Mouse (Mus musculus) large intestine, adult 2 months (tissue): ENCODE measurements around the gene Pde8a. TPM values are rescaled to one million over a fixed set of nuclear protein-coding genes. Genes with fewer than 3 reads are reported as not detected.

ENCODE experiments used
- DNase-seq: peaks from one replicate; pipeline ENCODE4 v3.0.0-alpha.2; 2012; ENCODE audit warnings: low read depth, low spot score
- WGBS: fragments of 180-500 bp; shearing (Covaris S2); methylation state at CpG from one replicate; pipeline ENCODE4 v1.1.7; 2018; 5-methylcytosine and 5-hydroxymethylcytosine counted together
- polyA plus RNA-seq: library from polyadenylated mRNA; depleted of rRNA; stranded (reverse); fragments of >200 nt; gene quantifications from 2 replicates; pipeline ENCODE4 v1.2.3, GENCODE M21; 2012

The Pde8a gene
- polyA plus RNA-seq, 1 experiment, result 3.3 TPM

- DNase-seq, result peak; percentile 33
- 23% methylated on average over 6 of the region's 6 CpGs for whole genome bisulfite sequencing
These were observed 4.5 kb upstream of the Pde8a start for GRCm38 (mm10) chr7:81208944-81209343.

DNA sequence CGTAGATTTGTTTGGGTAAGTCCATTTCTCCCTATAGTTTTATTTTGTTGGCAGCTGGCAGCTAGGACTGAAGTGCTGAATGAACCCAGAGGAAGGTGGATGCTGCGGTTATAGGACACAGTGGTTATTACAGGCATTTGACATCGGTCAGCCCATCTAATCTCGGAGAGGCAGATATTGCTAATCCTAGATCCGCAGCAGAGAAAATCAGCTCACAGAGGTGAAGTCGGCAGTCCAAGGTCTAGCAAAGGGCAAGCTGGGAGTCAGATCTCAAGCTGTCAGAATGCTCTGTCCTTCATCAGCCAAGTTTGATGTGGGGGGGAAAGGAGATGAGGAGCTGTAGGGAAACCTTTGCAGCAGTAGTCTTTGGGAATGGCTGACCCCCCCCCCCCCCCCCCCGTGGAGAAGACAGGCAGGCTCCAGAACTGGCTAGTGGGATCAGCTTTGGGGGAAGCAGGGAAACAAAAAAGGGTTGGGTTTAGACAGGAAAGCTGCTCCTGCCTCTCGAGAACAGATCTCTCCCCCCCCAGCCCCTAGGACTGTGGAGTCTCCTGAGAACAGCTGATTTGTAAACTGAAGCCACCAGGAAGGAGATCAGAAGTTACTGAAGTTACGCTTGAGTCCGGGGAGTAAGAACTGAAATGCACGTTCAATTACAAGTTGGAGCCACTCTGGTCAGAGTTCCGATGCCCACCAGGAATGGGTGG, 3.3 kb upstream of the Pde8a start:
- WGBS, result 63% methylated on average over 12 of the region's 12 CpGs
- DNase-seq, result no peak

DNA sequence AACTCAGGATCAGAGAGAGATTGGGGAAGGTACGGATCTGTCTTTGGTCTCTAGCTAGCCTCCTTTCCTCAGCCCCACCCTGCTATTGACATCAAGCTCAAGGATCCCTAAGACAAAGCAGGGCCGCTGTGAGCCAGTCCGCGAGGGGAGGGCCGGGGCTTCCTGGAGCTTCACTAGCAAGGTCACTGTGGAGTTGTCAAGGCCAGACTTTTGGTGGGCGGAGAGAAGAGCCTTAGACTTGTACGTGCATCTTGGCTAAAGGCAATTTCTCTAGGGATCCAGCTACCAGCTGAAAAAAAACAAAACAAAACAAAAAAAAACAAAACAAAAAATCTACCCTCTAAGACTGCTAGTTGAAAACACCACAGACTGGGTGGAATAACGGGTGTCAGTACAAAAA, 1.6 kb upstream of the Pde8a start:
- no peak for DNase-seq
- WGBS, result 13% methylated on average over 8 of the region's 8 CpGs

GRCm38 (mm10) chr7:81212261-81212681, 1.1 kb upstream of the Pde8a start:
- WGBS, result under 1% methylated on average over 22 of the region's 22 CpGs
- peak; percentile 28 for DNase-seq

DNA sequence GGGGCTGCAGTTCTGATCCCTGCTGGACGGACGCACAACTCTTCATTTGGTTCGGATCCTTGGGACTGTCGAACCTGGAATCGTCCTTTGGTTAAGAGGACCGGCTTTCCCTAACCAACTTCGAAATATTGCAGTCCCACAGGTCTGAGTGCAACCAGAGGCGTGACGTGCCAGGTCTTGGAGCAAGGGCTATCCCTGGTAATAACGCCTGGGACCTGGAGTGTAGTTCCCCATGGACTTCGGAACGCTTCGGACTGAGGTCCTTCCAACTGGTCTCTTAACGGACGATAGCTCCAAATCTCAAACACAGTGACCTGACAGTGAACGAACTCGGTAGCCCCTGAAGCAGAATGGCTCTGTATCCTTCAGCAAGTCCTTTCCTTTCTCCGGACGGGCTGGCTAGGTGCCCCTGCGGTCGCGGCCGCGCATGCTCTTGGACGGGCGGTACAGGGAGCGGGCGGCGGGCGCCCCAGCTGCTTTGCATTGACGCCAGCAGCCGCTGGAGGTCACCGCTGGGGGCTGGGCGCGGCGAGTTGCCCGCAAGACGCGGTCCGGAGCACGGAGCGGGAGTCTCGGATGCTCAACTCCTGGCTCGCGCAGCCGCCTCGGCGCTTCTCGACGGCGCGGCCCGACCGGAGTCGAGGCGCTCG, 574 bp upstream of the Pde8a start:
- WGBS, result under 1% methylated on average over 57 of the region's 57 CpGs

DNA sequence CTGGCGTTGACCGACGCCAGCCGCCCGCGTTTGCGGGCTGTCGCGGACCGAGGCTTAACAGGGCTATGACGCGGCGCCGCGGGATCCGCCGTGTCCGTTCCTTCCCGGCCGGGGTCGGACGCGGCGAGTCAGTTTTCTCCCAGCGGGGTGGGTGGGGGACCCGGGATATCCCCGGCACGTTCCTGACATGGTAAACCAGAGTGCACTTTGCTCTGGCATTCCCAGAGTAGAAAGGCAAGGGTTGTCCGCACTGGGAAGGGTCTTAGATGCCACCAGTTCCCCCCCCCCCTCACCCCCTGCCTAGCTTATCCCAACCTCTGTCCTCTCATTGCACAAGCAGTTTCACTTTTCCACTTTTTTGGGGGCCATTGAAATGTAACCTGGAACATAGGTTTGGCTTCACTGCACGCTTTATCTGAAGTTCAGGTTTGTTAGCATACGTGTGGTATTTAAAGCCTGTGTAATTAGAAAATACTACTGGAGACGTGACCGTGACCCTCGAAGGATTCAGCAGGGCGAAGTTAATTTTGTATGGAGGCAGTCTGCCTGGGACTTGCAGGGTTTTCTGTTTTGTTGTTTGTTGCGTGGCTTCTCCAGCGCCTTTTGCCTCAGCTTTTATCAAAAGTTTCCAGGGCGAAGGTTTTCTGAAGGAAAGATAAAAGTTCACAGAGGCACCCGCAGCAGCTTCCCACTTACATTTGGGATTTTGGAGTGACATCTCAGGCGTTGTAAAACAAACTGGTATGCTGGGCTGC, 934 bp downstream of the Pde8a start:
- no peak for DNase-seq
- WGBS, result 15% methylated on average over 40 of the region's 40 CpGs

More for the DNA sequence above, 574 bp upstream of the Pde8a start:
- DNase-seq, result peak; percentile 56

- WGBS, result 100% methylated on average over 1 of the region's 1 CpGs
- DNase-seq, result no peak
These were observed 2.6 kb downstream of the Pde8a start for GRCm38 (mm10) chr7:81215950-81216349.

GRCm38 (mm10) chr7:81219321-81219720, 5.9 kb downstream of the Pde8a start:
- DNase-seq, result no peak
- 57% methylated on average over 7 of the region's 7 CpGs for WGBS

DNA sequence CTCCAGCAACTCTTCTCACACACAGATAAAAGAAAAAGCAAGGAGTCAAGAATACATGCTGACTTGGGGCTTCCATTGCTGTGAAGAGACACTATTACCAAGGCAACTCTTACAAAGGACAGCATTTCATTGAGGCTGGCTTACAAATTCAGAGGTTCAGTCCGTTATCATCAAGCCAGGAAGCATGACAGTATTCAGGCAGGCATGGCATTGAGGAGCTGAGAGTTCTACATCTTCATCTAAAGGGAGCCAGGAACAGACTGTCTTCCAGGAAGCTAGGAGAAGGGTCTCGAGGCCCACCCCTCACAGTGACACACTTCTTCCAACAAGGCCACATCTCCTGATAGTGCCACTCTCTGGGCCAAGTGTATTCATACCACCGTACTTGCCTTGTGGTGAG, 7.0 kb downstream of the Pde8a start:
- 79% methylated on average over 3 of the region's 3 CpGs for WGBS
- no peak for DNase-seq

DNA sequence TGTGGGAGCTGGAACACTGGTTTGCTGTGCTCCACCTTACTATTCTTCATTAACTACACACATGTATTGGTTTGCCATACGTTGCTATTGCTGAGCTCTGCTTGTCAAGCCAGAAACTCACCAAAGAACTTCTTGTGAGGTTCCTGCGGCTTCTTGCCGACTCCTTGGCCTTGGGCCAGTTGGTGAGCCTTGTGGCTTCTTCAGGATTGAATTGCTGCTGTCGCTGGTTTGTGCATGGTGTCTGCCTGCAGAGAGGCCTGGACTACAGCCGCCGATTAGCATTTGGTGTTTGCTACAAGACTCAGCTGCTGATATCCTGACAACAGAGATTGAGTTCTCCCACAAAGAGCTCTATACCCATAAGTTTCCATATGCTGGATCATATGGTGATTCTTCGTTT, 10.9 kb downstream of the Pde8a start:
- no peak for DNase-seq
- 89% methylated on average over 7 of the region's 7 CpGs for WGBS

DNA sequence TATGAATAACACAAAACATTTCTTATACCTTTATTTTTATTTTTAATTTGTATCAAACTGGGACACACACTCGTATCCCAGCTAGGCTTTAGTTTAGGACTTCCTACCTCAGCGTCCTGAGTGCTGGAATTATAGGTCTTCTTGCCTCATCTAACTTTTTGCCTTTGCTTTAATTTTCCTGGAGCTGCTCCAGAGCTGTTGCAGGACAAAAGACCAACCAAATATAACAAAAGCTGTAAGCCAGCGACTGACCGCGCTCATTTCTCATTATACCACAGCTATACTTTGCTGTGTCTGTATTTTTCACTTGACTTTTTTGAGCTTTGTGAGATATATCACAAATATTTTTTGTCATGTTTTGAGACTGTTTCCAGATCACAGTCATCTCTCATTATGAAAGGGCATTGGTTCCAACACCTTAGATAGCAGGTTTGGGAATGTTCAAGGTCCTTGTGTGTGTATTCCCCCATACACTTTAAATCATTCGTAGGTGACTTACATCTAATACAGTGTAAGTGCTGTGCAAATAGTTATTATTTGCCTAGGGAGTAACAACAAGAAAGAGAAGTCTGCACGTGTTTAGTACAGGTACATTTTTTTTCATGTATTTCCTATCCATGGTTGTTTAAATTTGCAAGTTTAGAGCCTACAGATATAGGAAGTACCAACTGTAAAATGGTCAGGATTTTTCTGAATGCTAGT, 16.8 kb downstream of the Pde8a start:
- DNase-seq, result no peak
- 61% methylated on average over 7 of the region's 7 CpGs for WGBS

DNA sequence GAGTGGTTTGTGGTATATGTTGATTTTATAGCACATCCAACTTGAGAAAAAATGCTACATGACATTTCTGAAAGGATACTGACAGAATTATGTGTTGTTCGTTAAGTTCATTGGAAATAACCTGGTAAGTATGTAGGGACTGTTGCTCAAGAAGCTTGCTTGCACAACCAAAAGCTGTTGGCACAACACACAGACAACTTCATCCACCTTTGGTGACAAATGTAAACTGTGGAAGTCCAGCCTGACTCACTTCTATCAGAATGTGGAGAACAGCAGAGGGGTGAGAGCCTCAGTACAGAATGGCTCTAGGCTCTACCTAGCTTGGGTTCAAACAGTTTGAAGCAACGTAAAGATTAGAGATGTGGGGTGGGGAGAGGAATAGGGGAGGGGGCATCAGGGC, 19.3 kb downstream of the Pde8a start:
- no peak for DNase-seq
- WGBS, result 92% methylated on average over 2 of the region's 2 CpGs

GRCm38 (mm10) chr7:81235117-81235516, 21.7 kb downstream of the Pde8a start:
- 83% methylated on average over 2 of the region's 2 CpGs for WGBS

DNA sequence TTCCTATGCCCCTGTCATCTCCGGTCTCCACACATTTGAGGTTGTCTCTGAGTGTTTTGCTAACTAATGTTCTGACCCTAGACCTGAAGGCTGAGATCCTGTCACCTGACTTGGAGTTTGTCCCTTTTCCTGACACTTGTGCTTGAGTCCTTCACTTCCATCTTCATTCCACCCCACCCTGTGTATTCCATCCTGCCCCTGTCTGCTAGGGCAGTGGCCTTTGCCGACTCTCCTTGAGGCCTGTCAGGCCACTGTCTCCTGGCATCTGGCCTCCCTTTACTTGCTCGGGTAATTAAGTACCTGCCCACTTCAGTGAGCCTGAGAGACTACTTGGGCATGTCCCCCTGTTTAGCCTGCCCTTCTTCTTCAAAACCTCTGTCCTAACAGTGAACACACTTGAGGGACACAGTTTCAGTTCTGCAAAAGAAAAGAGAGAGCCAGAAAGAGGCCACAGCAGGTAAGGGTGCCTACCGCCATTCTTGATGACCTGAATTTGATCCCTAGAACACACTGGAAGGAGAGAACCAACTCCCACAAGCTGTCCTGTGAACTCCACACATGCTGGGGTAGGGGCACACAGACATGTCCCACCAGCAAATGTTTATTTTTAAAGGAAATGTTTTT, 22.3 kb downstream of the Pde8a start:
- no peak for DNase-seq
- WGBS, result 75% methylated on average over 4 of the region's 4 CpGs

More at GRCm38 (mm10) chr7:81235117-81235516, 21.7 kb downstream of the Pde8a start:
- no peak for DNase-seq

DNA sequence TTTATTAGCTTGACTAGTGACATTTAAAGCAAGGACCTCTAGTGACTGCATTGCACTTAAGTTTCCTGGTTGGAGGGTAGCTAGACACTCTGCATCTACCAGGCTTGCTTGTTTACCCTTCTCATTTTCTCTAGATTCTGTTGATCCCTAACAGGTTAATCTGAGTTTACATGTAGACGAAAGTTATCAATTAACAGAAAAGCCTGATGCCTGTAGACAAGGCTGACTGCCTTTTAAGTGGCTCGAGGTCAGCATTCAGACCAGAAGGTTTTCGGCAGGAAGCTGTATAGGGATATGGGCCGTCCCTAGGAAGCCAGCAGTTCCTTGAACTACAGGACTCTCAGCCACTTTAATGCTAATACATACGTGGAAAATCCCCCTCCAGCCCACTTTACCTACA, 30.0 kb downstream of the Pde8a start:
- 27% methylated on average over 5 of the region's 5 CpGs for whole genome bisulfite sequencing
- DNase-seq, result no peak

- WGBS, result 34% methylated on average over 3 of the region's 3 CpGs
- no peak for DNase-seq
These were observed 36.5 kb downstream of the Pde8a start for GRCm38 (mm10) chr7:81249854-81250279.

DNA sequence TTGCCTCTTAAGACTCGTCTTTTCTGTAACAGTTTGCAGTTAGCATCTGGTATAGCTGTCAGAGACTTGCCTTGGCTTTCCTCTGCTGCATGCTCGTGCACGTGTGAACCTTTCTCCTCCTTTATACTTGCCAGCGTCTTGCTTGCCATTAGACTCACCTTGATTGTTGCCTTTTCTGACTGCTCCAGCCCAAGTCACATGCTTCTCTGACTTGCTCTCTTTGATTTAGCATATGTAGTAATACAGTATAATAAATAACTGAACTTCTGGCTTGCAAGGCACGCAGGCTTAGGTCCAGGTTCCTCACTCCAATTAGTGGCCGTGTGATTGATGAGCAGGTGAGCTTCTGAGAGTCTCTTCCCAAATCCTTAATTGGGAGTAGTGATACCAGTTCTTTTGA, 37.2 kb downstream of the Pde8a start:
- no peak for DNase-seq
- WGBS, result 39% methylated on average over 6 of the region's 6 CpGs

DNA sequence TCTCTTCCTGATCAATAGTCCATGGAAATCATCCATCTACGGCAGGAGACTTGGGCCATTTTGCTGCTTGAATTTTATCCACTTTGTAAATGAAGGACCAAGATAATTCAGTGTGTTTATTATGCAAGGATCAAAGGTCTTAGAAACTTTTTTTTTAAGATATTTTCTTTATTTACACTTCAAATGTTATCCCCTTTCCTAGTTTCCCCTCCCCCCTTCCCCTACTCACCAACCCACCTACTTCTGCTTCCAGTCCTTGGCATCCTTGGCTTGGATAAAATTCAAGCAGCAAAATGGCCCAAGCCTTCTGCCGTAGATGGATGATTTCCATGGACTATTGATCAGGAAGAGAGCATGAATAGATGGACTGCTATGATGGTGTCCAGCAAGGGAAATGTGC, 38.1 kb downstream of the Pde8a start:
- no peak for DNase-seq
- WGBS, result 88% methylated on average over 2 of the region's 2 CpGs

- 85% methylated on average over 11 of the region's 11 CpGs for WGBS
- no peak for DNase-seq
These were observed 39.9 kb downstream of the Pde8a start for GRCm38 (mm10) chr7:81253317-81253716.

GRCm38 (mm10) chr7:81254579-81254978, 41.2 kb downstream of the Pde8a start:
- no peak for DNase-seq
